Mouse (Mus musculus) ES-E14 (cell line): ENCODE measurements at regions not wholly inside any gene's neighbourhood (a gene's known extent, or its start where the extent isn't known, plus 50 kb on each side); places are given as distances from the start of the nearest gene placed in this dataset.

Experiments
- DNase-seq: peaks from one replicate; pipeline ENCODE4 v3.0.0-alpha.2; 2013; ENCODE audit warnings: low read depth, low spot score
- H3K27ac ChIP-seq: 2 replicates; pipeline ENCODE4 v1.5.1; 2012; ENCODE audit warnings: low read depth, mild to moderate bottlenecking, low read length, moderate library complexity, mixed read lengths; ENCODE audit not compliant: poor library complexity, insufficient read depth, severe bottlenecking
- H3K36me3 ChIP-seq: 2 replicates; pipeline ENCODE4 v1.6.1; 2012; ENCODE audit warnings: mild to moderate bottlenecking, low read length, moderate library complexity, mixed read lengths; ENCODE audit not compliant: control insufficient read depth, poor library complexity, insufficient read depth, severe bottlenecking
- H3K4me1 ChIP-seq, 2 experiments: fragments of 150-350 bp in 1 of 2; sonication (generic) in 1 of 2; 2 replicates each; pipeline ENCODE4 v1.6.1; 2012; ENCODE audit warnings: low read length in 2 of 2, mild to moderate bottlenecking in 1 of 2, mixed read lengths in 1 of 2; ENCODE audit not compliant: control insufficient read depth in 2 of 2, insufficient read depth in 2 of 2, poor library complexity in 1 of 2
- H3K4me3 ChIP-seq, 2 experiments: fragments of 150-350 bp in 1 of 2; sonication (generic) in 1 of 2; 2 replicates each; pipeline ENCODE4 v1.5.1; 2012; ENCODE audit warnings: low read length in 2 of 2, low read depth in 1 of 2, mild to moderate bottlenecking in 1 of 2, mixed read lengths in 1 of 2; ENCODE audit not compliant: insufficient read depth in 1 of 2, poor library complexity in 1 of 2, severe bottlenecking in 1 of 2
- H3K9ac ChIP-seq: 2 replicates; pipeline ENCODE4 v1.6.1; 2012; ENCODE audit warnings: low read depth, mild to moderate bottlenecking, low read length, mixed read lengths; ENCODE audit not compliant: poor library complexity, insufficient read depth, severe bottlenecking
- H3K9me3 ChIP-seq: fragments of 150-350 bp; sonication (generic); 2 replicates; pipeline ENCODE4 v1.6.1; 2012; ENCODE audit warnings: low read depth, mild to moderate bottlenecking, low read length; ENCODE audit not compliant: control insufficient read depth, insufficient read depth
- CHD2 ChIP-seq: IDR thresholded peaks from 2 replicates; pipeline ENCODE4 v1.6.1; 2014; ENCODE audit warnings: mild to moderate bottlenecking, low read depth, low read length, inconsistent platforms
- HCFC1 ChIP-seq: IDR thresholded peaks from 2 replicates; pipeline ENCODE4 v1.6.1; 2012; ENCODE audit warnings: low read length, inconsistent platforms, borderline replicate concordance; ENCODE audit not compliant: insufficient read depth
- MAFK ChIP-seq: IDR thresholded peaks from 2 replicates; pipeline ENCODE4 v1.6.1; 2014; ENCODE audit warnings: mild to moderate bottlenecking, low read depth, low read length, inconsistent platforms; ENCODE audit not compliant: insufficient read depth
- ZC3H11A ChIP-seq: IDR thresholded peaks from 2 replicates; pipeline ENCODE4 v1.6.1; 2012; ENCODE audit warnings: low read depth, mild to moderate bottlenecking, inconsistent platforms, low read length, borderline replicate concordance
- ZNF384 ChIP-seq: IDR thresholded peaks from 2 replicates; pipeline ENCODE4 v1.6.1; 2012; ENCODE audit warnings: low read depth, low read length, inconsistent platforms
- in situ Hi-C, 2 experiments: fragments of 600-800 bp; cut with MboI; formaldehyde crosslinking; loops; one replicate each; pipeline ENCODE4 v1.15.1; 2025; ENCODE audit warnings: low sequenced_read_pairs in 2 of 2, inconsistent platforms in 1 of 2; ENCODE audit not compliant: unreplicated experiment in 2 of 2

DNA sequence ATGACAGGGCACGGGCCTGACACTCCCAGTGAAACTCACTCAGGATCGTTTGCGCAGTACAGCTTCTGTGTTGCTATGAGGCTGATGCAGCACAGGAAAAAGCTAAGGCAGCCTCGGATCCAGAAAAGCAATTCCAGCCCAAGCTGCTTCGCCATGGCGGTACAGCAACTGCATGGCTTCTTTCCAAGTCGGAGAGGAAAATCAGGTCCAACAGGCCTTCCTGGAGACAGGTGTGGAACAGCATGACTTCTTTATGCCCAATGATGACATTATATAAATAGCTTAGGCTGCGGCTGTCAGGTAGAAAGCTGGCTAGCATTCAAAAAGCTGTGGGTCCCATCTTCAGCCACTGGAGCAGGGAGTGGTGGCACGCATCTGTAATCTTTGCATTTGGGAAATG is 61.5 kb upstream of the Actr3 start:
- H3K36me3 ChIP-seq: no peaks in the 10 kb centered on the region
- in situ Hi-C loops: no loop called here
- TF ChIP-seq CHD2 (no peak), ZNF384 (no peak), ZC3H11A (no peak), HCFC1 (no peak), MAFK (no peak)
- H3K4me3 ChIP-seq: no peak overlapping the region
- H3K27ac ChIP-seq: no peak overlapping the region
- H3K9me3 ChIP-seq: no peaks in the 10 kb centered on the region
- H3K9ac ChIP-seq: no peak overlapping the region
- H3K4me1 ChIP-seq: no peaks in the 10 kb centered on the region
- no peak for DNase-seq

DNA sequence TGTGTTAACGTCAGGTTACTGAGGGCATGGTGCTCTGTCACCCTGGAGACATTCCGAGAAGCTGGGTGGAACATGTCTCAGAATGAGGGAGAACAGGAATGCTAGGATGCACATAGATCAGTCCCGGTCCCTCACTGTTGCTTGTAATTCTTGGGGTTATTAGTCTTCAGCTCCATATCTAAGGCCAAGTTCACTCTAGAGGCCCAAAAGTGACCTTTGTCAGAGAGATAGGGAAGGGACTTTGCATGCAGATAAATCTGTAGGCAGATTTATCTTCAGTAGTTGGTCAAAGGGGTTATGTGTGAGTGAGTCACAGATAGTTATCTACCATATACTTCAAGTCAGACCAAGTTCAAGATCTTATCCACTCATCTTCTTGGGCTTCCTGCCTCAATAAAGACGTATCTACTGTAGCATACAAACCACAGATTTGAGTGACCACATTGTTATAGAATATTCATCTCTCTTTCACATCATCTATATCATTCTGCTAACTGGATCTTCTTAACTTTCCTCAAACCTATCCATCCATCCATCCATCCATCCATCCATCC is 58.4 kb upstream of the Slc35f5 start:
- TF ChIP-seq HCFC1: no peak
- no peak for TF ChIP-seq ZC3H11A
- no peak for TF ChIP-seq CHD2
- no peak for TF ChIP-seq ZNF384
- TF ChIP-seq MAFK: no peak
- in situ Hi-C loops: no loop called here
- no peak overlapping the region for H3K9ac ChIP-seq
- DNase-seq: no peak
- no peaks in the 10 kb centered on the region for H3K36me3 ChIP-seq
- H3K9me3 ChIP-seq: no peaks in the 10 kb centered on the region
- H3K27ac ChIP-seq: no peak overlapping the region
- no peaks in the 10 kb centered on the region for H3K4me1 ChIP-seq
- no peak overlapping the region for H3K4me3 ChIP-seq

DNA sequence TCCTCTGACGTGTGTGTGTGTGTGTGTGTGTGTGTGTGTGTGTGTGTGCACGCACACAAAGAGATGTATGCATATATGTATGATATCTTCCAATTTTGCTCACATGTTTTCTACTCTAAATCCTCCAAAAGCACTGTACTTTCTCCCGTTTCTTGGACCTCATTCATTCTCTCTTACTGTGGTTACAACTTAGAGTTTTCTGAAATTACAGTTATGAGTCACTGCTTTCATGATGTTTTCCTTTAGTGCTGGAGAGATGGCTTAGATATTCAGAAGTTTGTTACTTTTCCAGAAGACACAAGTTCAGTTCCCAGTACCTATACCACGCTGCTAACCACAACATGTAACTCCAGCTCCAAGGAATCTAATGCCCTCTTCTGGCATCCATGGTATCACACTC is 56.5 kb upstream of the Slc35f5 start:
- H3K36me3 ChIP-seq: no peaks in the 10 kb centered on the region

DNA sequence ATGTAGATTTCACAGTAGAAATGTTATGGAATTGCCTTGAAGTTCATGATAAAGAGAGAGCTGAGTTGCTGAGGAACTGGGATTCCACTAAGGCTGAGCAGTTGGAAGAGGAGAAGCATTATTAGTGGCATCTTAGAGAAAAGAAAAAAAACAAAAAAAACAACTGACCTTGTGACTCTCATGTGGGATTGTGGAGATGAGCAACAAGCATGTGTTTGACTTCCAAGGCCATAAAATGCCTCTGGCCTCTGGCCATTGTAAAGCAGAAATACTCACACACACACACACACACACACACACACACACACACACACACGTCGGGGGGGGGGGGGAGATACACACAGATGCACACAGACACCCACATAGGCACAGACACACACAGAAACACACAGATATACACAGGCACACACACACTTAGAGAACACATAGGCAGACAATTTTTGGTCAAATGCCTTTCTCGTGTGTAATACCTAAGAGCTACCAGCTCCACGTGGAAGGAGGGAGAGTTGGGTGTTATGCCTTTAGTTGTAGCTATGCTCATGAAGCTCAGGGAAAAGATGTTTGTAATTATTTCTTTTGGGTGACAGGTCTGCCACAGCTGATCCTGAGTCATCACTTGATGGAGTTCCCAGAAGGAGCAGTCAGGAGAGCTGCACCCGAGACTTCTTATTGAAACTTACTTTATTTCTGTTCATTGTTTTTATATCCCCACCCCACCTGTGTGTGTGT is 52.4 kb upstream of the Slc35f5 start:
- in situ Hi-C loops: no loop called here
- no peak for DNase-seq
- no peaks in the 10 kb centered on the region for H3K9me3 ChIP-seq
- no peaks in the 10 kb centered on the region for H3K36me3 ChIP-seq
- H3K4me3 ChIP-seq: no peak overlapping the region
- peaks cover 0 to 2% of the 10 kb centered on the region in 2 experiments; a peak in 1 of 4 replicates for H3K4me1 ChIP-seq
- H3K9ac ChIP-seq: no peak overlapping the region
- H3K27ac ChIP-seq: no peak overlapping the region
- TF ChIP-seq MAFK (no peak), CHD2 (no peak), HCFC1 (no peak), ZNF384 (no peak), ZC3H11A (no peak)

More for the DNA sequence above, 56.5 kb upstream of the Slc35f5 start:
- H3K27ac ChIP-seq: no peak overlapping the region
- no peak overlapping the region for H3K9ac ChIP-seq
- peaks cover 0 to 2% of the 10 kb centered on the region in 2 experiments; a peak in 1 of 4 replicates for H3K4me1 ChIP-seq
- in situ Hi-C loops: no loop called here
- TF ChIP-seq MAFK (no peak), CHD2 (no peak), ZNF384 (no peak), ZC3H11A (no peak), HCFC1 (no peak)
- H3K4me3 ChIP-seq: no peak overlapping the region
- H3K9me3 ChIP-seq: no peaks in the 10 kb centered on the region
- no peak for DNase-seq
